Mouse (Mus musculus): Measurements from ENCODE around the gene Tspyl2.
"Not testable (repeated sequence)": the region's sequence is repeated elsewhere in the genome, so short reads cannot be mapped to it uniquely, and the experiment has no call there.

The Tspyl2 gene

GRCm38 (mm10) chrX:152342358-152342901 lies at the start of gene Tspyl2:
TSS of gene Tspyl2 (minus strand) at chrX:152342425.
- DNase-seq (ENCODE audit: extremely low read depth, insufficient read length, low spot score): peak; percentile 94

- peak; percentile 78 for DNase-seq (ENCODE audit: extremely low read depth, insufficient read length, low spot score)
Measured at GRCm38 (mm10) chrX:152368397-152369273, 26.4 kb upstream of the Tspyl2 start, which contains the start of gene Gpr173. TSS of gene Gpr173 (minus strand) at chrX:152368704.

- no peak for DNase-seq (ENCODE audit: extremely low read depth, insufficient read length, low spot score)
Measured at GRCm38 (mm10) chrX:152368054-152368396, 25.8 kb upstream of the Tspyl2 start.

- DNase-seq (ENCODE audit: extremely low read depth, insufficient read length, low spot score): no peak
Measured at GRCm38 (mm10) chrX:152366418-152366817, 24.2 kb upstream of the Tspyl2 start.

- DNase-seq (ENCODE audit: extremely low read depth, insufficient read length, low spot score): peak; percentile 45
Measured at GRCm38 (mm10) chrX:152352553-152353153, 10.4 kb upstream of the Tspyl2 start.

GRCm38 (mm10) chrX:152347041-152347440 lies 4.8 kb upstream of the Tspyl2 start:
- DNase-seq (ENCODE audit: extremely low read depth, insufficient read length, low spot score): no peak

- DNase-seq (ENCODE audit: extremely low read depth, insufficient read length, low spot score): peak; percentile 7
Measured at GRCm38 (mm10) chrX:152346587-152346986, 4.4 kb upstream of the Tspyl2 start.

GRCm38 (mm10) chrX:152342903-152343302 lies 678 bp upstream of the Tspyl2 start:
- no peak for DNase-seq (ENCODE audit: extremely low read depth, insufficient read length, low spot score)

- DNase-seq (ENCODE audit: extremely low read depth, insufficient read length, low spot score): peak; percentile 9
Measured at GRCm38 (mm10) chrX:152341496-152341895, 729 bp downstream of the Tspyl2 start.

GRCm38 (mm10) chrX:152336546-152337332 lies 5.5 kb downstream of the Tspyl2 start:
- DNase-seq (ENCODE audit: extremely low read depth, insufficient read length, low spot score): peak; percentile 88

GRCm38 (mm10) chrX:152336123-152336522 lies 6.1 kb downstream of the Tspyl2 start:
- not testable (repeated sequence) for DNase-seq (ENCODE audit: extremely low read depth, insufficient read length, low spot score)

- DNase-seq (ENCODE audit: extremely low read depth, insufficient read length, low spot score): not testable (repeated sequence)
Measured at GRCm38 (mm10) chrX:152329400-152329799, 12.8 kb downstream of the Tspyl2 start.

- no peak for DNase-seq (ENCODE audit: extremely low read depth, insufficient read length, low spot score)
Measured at GRCm38 (mm10) chrX:152327689-152328052, 14.6 kb downstream of the Tspyl2 start.

GRCm38 (mm10) chrX:152326996-152327688 lies 15.1 kb downstream of the Tspyl2 start, which contains the start of gene Kantr:
TSS of gene Kantr (minus strand) at chrX:152327495.
- DNase-seq (ENCODE audit: extremely low read depth, insufficient read length, low spot score): peak; percentile 73

- DNase-seq (ENCODE audit: extremely low read depth, insufficient read length, low spot score): no peak
Measured at GRCm38 (mm10) chrX:152323584-152323983, 18.6 kb downstream of the Tspyl2 start.

- DNase-seq (ENCODE audit: extremely low read depth, insufficient read length, low spot score): no peak
Measured at GRCm38 (mm10) chrX:152322776-152323175, 19.4 kb downstream of the Tspyl2 start.

GRCm38 (mm10) chrX:152320535-152320934 lies 21.7 kb downstream of the Tspyl2 start:
- DNase-seq (ENCODE audit: extremely low read depth, insufficient read length, low spot score): no peak

- DNase-seq (ENCODE audit: extremely low read depth, insufficient read length, low spot score): no peak
Measured at GRCm38 (mm10) chrX:152307942-152308341, 34.3 kb downstream of the Tspyl2 start.

GRCm38 (mm10) chrX:152307371-152307770 lies 34.9 kb downstream of the Tspyl2 start:
- DNase-seq (ENCODE audit: extremely low read depth, insufficient read length, low spot score): no peak

GRCm38 (mm10) chrX:152306224-152306623 lies 36.0 kb downstream of the Tspyl2 start:
- no peak for DNase-seq (ENCODE audit: extremely low read depth, insufficient read length, low spot score)
